Mouse (Mus musculus) heart, adult 2 months (tissue): ENCODE measurements at regions not wholly inside any gene's neighbourhood (a gene's known extent, or its start where the extent isn't known, plus 50 kb on each side); places are given as distances from the start of the nearest gene placed in this dataset.

Experiments used
- CTCF ChIP-seq: fragments of 200-600 bp; IDR thresholded peaks from 2 replicates; pipeline ENCODE4 v1.8.1; 2022; ENCODE audit warnings: antibody characterized with exemption, mild to moderate bottlenecking, moderate library complexity
- EP300 ChIP-seq: fragments of 200-500 bp; IDR thresholded peaks from 2 replicates; pipeline ENCODE4 v1.6.1; 2011; ENCODE audit warnings: low read depth, low read length, control low read depth; ENCODE audit not compliant: insufficient read depth

GRCm38 (mm10) chr13:119081691-119082090 is 346.7 kb upstream of the Paip1 start:
- TF ChIP-seq CTCF (no peak), EP300 (no peak)
